Mouse (Mus musculus) hindbrain, embryonic 16.5 days (tissue): ENCODE results near the gene Mael. TPM values are rescaled to one million over a fixed set of nuclear protein-coding genes. Genes with fewer than 3 reads are reported as not detected.

ENCODE experiments used
- ATAC-seq: fragments of 200-750 bp; cut with Nextera tagmentation; 2 replicates; pipeline ENCODE4 v1.8.0; 2017; ENCODE audit warnings: moderate TSS enrichment, moderate library complexity
- H3K27ac ChIP-seq: fragments of 300-500 bp; sonication (generic); 2 replicates; pipeline ENCODE4 v1.5.1; 2014; ENCODE audit warnings: low read depth, mild to moderate bottlenecking, control low read depth, low read length, moderate library complexity
- H3K27me3 ChIP-seq: fragments of 300-500 bp; sonication (generic); replicated peaks from 2 replicates; pipeline ENCODE4 v1.6.1; 2014; ENCODE audit warnings: low read length; ENCODE audit not compliant: control insufficient read depth, insufficient read depth
- H3K36me3 ChIP-seq: fragments of 300-500 bp; sonication (generic); 2 replicates; pipeline ENCODE4 v1.6.1; 2014; ENCODE audit warnings: mild to moderate bottlenecking, low read length, moderate library complexity, mixed read lengths; ENCODE audit not compliant: control insufficient read depth, insufficient read depth
- H3K4me1 ChIP-seq: fragments of 300-500 bp; sonication (generic); 2 replicates; pipeline ENCODE4 v1.6.1; 2014; ENCODE audit warnings: low read depth, low read length; ENCODE audit not compliant: control insufficient read depth, insufficient read depth
- H3K4me2 ChIP-seq: fragments of 300-500 bp; sonication (generic); 2 replicates; pipeline ENCODE4 v1.6.1; 2014; ENCODE audit warnings: mild to moderate bottlenecking, low read length, control low read depth, moderate library complexity
- H3K4me3 ChIP-seq: fragments of 300-500 bp; sonication (generic); 2 replicates; pipeline ENCODE4 v1.5.1; 2014; ENCODE audit warnings: mild to moderate bottlenecking, low read length, control low read depth, moderate library complexity
- H3K9ac ChIP-seq: fragments of 300-500 bp; sonication (generic); 2 replicates; pipeline ENCODE4 v1.6.1; 2014; ENCODE audit warnings: low read depth, mild to moderate bottlenecking, control low read depth, low read length, moderate library complexity
- H3K9me3 ChIP-seq: fragments of 300-500 bp; sonication (generic); 2 replicates; pipeline ENCODE4 v1.6.1; 2014; ENCODE audit warnings: mild to moderate bottlenecking, low read length, moderate library complexity; ENCODE audit not compliant: control insufficient read depth
- WGBS: fragments of 180-500 bp; shearing (Covaris S2); extraction: QIAGEN DNeasy Blood & Tissue Kit; methylation state at CpG from one replicate; pipeline ENCODE4 v1.1.7; 2014; 5-methylcytosine and 5-hydroxymethylcytosine counted together
- polyA plus RNA-seq: library from polyadenylated mRNA; unstranded; fragments of >200 nt; fragmentation: Nextera tagmentation; extraction: Ambion mirVana; gene quantifications from 2 replicates; pipeline ENCODE4 v1.2.1, GENCODE M21; 2015

Gene Mael
- polyA plus RNA-seq, 1 experiment from 2014 or later, result 0.29 TPM

DNA sequence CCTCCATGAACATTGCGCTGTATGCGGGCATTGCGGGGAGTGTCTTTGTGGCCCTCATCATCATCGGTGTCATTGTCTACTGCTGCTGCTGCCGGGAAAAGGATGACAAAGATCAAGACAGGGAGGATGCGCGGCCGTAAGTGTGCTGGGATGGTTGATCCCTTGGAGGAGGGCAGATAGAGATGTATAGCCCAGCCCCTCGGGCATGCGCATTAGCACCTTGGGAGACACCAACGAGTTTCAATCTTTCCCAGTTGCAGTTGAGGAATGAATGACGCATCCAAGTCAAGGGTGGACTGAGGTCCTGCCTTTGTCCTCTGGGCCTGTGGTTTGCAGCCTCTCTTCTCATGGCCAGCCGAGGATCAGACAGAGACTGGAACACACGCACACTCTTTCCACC, 74.0 kb downstream of the Mael start:
- 93% methylated on average over 14 of the region's 14 CpGs for whole genome bisulfite sequencing
- Histone ChIP-seq H3K27ac (no peak overlapping the region), H3K9ac (no peak overlapping the region), H3K4me3 (no peak overlapping the region), H3K27me3 (peaks cover under 1% of the 10 kb centered on the region; the same call in 1 of the 2 replicates), H3K4me1 (no peaks in the 10 kb centered on the region), H3K36me3 (no peaks in the 10 kb centered on the region), H3K4me2 (no peak overlapping the region), H3K9me3 (no peaks in the 10 kb centered on the region)
- ATAC-seq, result no peak

DNA sequence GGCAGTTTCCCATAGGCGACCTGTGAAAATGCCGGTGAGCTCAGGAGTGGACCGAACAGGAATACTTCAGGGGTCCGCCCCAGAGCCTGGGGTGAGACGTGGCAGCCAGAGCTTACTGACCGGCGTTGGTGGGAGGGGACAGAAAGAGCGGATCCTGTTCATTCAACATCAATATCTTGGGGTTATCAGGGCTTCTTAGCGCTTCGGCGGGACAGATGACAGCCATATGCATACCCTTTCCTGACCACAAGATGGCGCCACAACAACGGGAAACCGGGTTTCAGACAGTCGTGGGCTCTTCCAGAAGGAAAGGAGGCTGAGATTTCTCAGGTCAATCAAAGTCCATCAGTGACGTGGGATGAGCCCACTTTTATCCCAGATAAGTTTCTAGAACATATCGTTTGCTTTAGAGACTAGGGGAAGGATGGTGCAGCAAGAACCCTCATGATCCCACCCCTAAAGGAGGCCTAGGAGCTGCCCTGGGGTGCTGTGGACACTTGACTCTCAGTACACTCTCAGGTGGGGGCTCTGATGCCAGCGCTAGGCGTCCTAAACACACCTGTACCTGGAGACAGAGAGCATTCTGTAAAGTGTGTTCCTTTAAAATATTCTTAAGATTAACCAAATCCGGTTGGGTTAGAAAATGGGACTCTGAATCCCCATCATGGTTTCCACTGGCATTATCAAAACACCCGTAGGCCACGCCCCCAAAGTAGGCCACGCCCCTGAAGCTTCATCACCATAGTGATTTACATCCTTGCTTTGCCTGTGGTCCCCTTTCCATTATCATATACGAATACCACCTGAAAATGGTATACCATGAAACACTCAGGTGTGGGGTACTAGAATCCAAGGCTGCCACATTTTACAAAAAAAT, 77.7 kb downstream of the Mael start:
- Histone ChIP-seq H3K27ac (no peak overlapping the region), H3K36me3 (no peaks in the 10 kb centered on the region), H3K27me3 (peaks cover 19% of the 10 kb centered on the region), H3K4me3 (peak overlapping the region; percentile 25), H3K9me3 (no peaks in the 10 kb centered on the region), H3K4me1 (no peaks in the 10 kb centered on the region), H3K9ac (peak overlapping the region; percentile 41), H3K4me2 (peak overlapping the region; percentile 62)
- peak; percentile 76 for ATAC-seq
- WGBS, result 17% methylated on average over 24 of the region's 24 CpGs

DNA sequence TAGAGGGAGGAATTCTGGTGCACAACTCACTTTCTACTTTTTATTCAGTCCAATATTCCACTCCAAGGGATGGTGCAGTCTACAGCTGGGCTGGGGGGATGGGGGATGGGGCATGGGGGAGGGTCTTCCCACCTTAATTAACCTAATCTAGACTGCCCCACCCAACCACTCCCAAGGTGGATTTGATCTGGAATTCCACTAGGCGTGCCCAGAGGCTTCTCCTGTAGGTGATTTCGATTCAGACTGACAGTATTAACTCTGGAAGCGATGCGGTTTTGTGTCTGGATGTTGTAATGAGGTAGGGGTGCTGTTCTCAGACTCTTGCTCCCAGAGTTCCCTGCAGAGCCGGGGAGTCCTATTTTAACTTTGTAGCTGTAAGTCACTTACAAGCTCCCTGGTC, 78.4 kb downstream of the Mael start:
- peaks cover 26% of the 10 kb centered on the region for H3K27me3 ChIP-seq
- no peak overlapping the region for H3K4me3 ChIP-seq
- H3K4me2 ChIP-seq, result peak overlapping the region; percentile 62
- no peak overlapping the region for H3K27ac ChIP-seq
- H3K4me1 ChIP-seq, result no peaks in the 10 kb centered on the region
- H3K9ac ChIP-seq, result no peak overlapping the region
- no peaks in the 10 kb centered on the region for H3K36me3 ChIP-seq
- no peaks in the 10 kb centered on the region for H3K9me3 ChIP-seq
- WGBS, result 59% methylated on average over 5 of the region's 5 CpGs
- peak; percentile 9; the same call in 1 of the 2 replicates for ATAC-seq

DNA sequence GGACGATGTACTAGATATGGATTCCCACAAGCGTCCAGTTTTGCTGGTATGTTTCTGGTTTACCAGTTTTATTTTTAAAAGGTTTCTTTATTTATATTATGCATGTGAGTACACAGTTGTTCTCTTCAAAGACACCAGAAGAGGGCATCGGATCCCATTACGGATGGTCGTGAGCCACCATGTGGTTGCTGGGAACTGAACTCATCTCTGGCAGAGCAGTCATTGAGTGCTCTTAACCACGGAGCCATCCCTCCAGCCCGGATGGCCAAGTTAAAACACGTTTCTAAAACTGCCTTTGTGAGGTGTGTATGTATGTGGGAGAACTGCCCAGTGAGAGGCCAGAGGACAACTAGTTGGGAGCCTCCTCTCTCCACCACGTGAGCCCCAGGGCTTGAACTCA, 79.9 kb downstream of the Mael start:
- no peaks in the 10 kb centered on the region for H3K36me3 ChIP-seq
- no peak overlapping the region for H3K9ac ChIP-seq
- H3K27ac ChIP-seq, result no peak overlapping the region
- no peaks in the 10 kb centered on the region; the same call in 1 of the 2 replicates for H3K4me1 ChIP-seq
- peaks cover 31% of the 10 kb centered on the region for H3K27me3 ChIP-seq
- 61% methylated on average over 9 of the region's 9 CpGs for WGBS
- no peak overlapping the region for H3K4me2 ChIP-seq
- no peak for ATAC-seq
- H3K9me3 ChIP-seq, result no peaks in the 10 kb centered on the region
- H3K4me3 ChIP-seq, result no peak overlapping the region

DNA sequence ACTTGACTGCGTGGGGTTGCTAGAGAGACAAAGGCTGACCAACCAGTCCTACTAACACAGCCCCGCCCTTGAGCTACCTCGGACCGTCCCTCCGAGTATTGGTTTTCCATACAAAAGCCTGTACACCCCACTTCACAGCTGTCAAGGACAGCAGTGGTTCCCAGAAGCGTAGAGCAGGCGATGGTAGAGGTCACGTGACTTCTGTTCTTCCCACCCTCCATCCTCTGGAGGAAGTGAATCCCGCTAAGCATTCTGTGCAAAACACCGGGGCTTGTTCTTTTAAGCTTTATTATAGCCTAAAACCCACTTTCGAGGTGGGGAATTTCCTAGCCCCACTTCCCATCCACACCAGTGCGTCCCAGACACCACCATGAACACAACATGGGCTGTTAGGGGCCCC, 80.8 kb downstream of the Mael start:
- no peak for ATAC-seq
- Histone ChIP-seq H3K9me3 (no peaks in the 10 kb centered on the region), H3K36me3 (no peaks in the 10 kb centered on the region), H3K27ac (no peak overlapping the region), H3K4me1 (no peaks in the 10 kb centered on the region; the same call in 1 of the 2 replicates), H3K27me3 (peaks cover 31% of the 10 kb centered on the region), H3K9ac (no peak overlapping the region), H3K4me3 (no peak overlapping the region), H3K4me2 (no peak overlapping the region)
- WGBS, result 86% methylated on average over 12 of the region's 12 CpGs

DNA sequence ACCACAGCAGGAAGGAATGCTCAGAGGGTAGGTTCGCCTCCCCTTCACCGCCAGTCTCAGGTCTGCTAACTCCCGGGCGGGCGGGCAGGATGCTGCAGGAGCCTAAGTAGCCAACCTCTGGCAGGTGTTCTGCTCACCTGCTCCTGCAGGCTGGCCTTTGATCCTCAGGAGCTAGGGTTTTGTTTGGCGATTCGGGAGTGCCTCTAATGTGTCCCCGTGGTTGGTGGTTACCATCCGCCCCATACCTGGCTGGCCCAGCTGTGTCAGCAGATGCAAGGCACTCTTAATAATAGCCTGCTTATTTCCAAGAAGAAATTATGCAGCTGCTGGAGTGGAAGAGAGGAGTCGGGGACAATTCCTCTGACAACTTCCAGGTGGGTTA, 83.4 kb downstream of the Mael start:
- no peaks in the 10 kb centered on the region; the same call in 1 of the 2 replicates for H3K4me1 ChIP-seq
- no peak overlapping the region for H3K27ac ChIP-seq
- H3K9me3 ChIP-seq, result no peaks in the 10 kb centered on the region
- H3K27me3 ChIP-seq, result peaks cover 31% of the 10 kb centered on the region
- H3K36me3 ChIP-seq, result no peaks in the 10 kb centered on the region
- ATAC-seq, result no peak
- no peak overlapping the region for H3K4me2 ChIP-seq
- H3K4me3 ChIP-seq, result no peak overlapping the region
- WGBS, result 52% methylated on average over 8 of the region's 10 CpGs
- no peak overlapping the region for H3K9ac ChIP-seq

DNA sequence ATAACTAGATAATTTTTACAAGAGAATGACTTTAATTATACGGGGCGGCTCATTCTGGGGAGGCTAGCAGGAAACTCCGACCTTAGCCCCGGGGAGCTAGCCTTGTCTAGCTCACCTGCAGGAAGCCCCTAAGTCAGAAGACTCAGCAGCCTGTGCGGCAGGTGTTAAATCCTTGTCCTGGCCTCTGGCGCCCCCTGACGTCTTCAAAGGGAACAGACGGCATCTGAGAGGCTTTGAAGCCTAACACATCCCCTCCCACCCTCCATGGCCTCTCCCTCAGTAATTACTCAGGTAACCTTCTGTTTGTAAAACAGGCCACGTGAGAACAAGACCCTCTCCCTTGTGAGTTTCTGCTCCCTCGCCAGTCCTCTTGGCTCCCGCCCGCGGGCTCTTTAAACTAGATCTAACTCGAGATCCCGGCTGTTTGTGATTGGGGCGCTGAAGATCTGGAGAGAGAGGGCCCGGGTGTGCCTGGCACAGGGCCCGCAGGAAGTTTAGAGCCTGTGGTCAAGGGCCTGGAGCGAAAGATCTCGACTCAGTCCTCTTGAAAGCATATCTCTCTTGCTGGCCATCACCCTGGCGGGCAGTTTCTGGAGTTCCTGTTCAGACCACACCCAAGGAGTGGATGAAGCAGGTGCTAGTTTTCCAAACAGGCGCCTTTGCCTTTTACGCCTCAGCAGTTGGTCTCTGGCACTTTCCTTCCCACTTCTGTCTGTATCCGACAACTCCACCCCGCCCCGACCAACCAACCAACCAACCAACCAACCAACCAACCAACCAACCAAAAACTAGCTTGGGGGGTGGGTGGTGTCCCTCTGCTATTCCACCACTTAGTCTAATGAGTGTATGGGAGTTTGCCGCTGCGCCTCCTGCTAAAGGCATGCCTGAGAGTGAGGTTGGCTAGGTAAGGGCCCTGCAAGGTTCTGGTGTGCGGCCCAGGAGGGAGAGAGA, 84.1 kb downstream of the Mael start:
- Histone ChIP-seq H3K36me3 (no peaks in the 10 kb centered on the region), H3K9ac (no peak overlapping the region), H3K9me3 (no peaks in the 10 kb centered on the region), H3K27me3 (peaks cover 29% of the 10 kb centered on the region), H3K4me2 (peak overlapping the region; percentile 43), H3K4me1 (no peaks in the 10 kb centered on the region; the same call in 1 of the 2 replicates), H3K27ac (no peak overlapping the region), H3K4me3 (no peak overlapping the region)
- ATAC-seq, result peak; percentile 78
- WGBS, result 17% methylated on average over 29 of the region's 29 CpGs

DNA sequence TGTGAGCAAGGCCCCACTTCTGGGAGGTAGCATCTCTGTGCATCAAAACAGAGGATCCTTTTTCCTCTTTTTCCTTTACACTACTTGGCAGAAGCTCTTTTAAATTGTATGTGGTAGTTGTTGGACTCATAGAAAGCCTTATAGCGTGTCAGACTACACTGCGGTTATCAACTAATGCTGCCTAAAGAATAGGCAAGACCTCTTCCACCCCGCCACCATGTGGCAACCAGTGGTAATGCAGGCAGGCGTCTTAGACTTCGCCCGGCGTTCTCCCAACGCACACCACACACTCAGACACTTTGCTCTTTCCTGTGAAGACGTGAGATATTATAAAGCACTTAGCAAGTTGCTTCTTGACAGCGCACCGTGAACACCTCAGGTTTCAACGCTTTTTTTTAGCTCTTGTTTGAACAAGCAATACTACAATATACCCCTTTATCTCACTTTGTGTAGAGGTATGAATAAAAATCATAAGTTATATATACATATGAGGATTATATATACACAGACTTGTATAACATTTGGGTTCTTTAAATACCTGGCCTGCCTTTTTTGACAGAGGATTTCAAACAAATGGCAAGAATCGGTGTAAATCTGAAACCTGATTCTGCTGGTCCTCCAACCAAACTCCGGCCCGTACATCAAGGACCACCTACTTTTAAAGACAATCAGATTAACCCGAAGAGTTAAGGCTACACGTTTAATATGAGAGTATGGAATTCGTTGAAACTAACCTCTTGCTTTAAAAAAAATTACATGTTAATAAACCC, 85.0 kb downstream of the Mael start:
- Histone ChIP-seq H3K4me3 (no peak overlapping the region), H3K27ac (no peak overlapping the region), H3K4me2 (no peak overlapping the region), H3K4me1 (no peaks in the 10 kb centered on the region; the same call in 1 of the 2 replicates), H3K9me3 (no peaks in the 10 kb centered on the region), H3K9ac (no peak overlapping the region), H3K27me3 (peaks cover 20% of the 10 kb centered on the region), H3K36me3 (no peaks in the 10 kb centered on the region)
- ATAC-seq, result peak; percentile 68
- WGBS, result 14% methylated on average over 18 of the region's 18 CpGs
